Mouse (Mus musculus): ENCODE data around the gene Grik2. TPM values are rescaled to one million over a fixed set of nuclear protein-coding genes. Genes with fewer than 3 reads are reported as not detected.

The Grik2 gene
- polyA plus RNA-seq, 1 experiment from 2014 or later, result 6.1 TPM

- WGBS, result 80% methylated on average over 2 of the region's 2 CpGs
- Histone ChIP-seq H3K9ac (ENCODE audit: low read length) (no peak overlapping the region), H3K4me1 (replicated peaks; ENCODE audit: control insufficient read depth, insufficient read depth, low read length) (no peaks in the 10 kb centered on the region), H3K4me3 (ENCODE audit: low read depth, low read length) (no peak overlapping the region), H3K4me2 (ENCODE audit: low read length) (no peak overlapping the region), H3K36me3 (ENCODE audit: control insufficient read depth, insufficient read depth, low read length) (no peaks in the 10 kb centered on the region), H3K9me3 (ENCODE audit: control insufficient read depth, low read length) (no peaks in the 10 kb centered on the region), H3K27me3 (replicated peaks; ENCODE audit: control insufficient read depth, insufficient read depth, low read length) (no peaks in the 10 kb centered on the region), H3K27ac (ENCODE audit: low read depth) (no peak overlapping the region)
- no peak for DNase-seq (ENCODE audit: low spot score)
- no peak for ATAC-seq (replicated peaks; ENCODE audit: low FRiP score, low TSS enrichment, low read depth)
Observed at GRCm38 (mm10) chr10:49731841-49732240, 56.7 kb downstream of the Grik2 start.

GRCm38 (mm10) chr10:49723706-49724105 lies 64.9 kb downstream of the Grik2 start:
- Histone ChIP-seq H3K27ac (ENCODE audit: low read depth) (no peak overlapping the region), H3K27me3 (replicated peaks; ENCODE audit: control insufficient read depth, insufficient read depth, low read length) (no peaks in the 10 kb centered on the region), H3K4me1 (replicated peaks; ENCODE audit: control insufficient read depth, insufficient read depth, low read length) (no peaks in the 10 kb centered on the region), H3K4me3 (ENCODE audit: low read depth, low read length) (no peak overlapping the region), H3K4me2 (ENCODE audit: low read length) (no peak overlapping the region), H3K9ac (ENCODE audit: low read length) (no peak overlapping the region), H3K9me3 (ENCODE audit: control insufficient read depth, low read length) (no peaks in the 10 kb centered on the region), H3K36me3 (ENCODE audit: control insufficient read depth, insufficient read depth, low read length) (no peaks in the 10 kb centered on the region)
- DNase-seq (ENCODE audit: low spot score) (no peak), ATAC-seq (replicated peaks; ENCODE audit: low FRiP score, low TSS enrichment, low read depth) (no peak)
- 83% methylated on average over 2 of the region's 2 CpGs for WGBS

- WGBS, result 64% methylated on average over 5 of the region's 5 CpGs
- H3K36me3 ChIP-seq (ENCODE audit: control insufficient read depth, insufficient read depth, low read length), result no peaks in the 10 kb centered on the region
- ATAC-seq (replicated peaks; ENCODE audit: low FRiP score, low TSS enrichment, low read depth), result no peak
Observed at GRCm38 (mm10) chr10:49716856-49717255, 71.7 kb downstream of the Grik2 start.

GRCm38 (mm10) chr10:49709748-49710147 lies 78.8 kb downstream of the Grik2 start:
- Histone ChIP-seq H3K4me2 (ENCODE audit: low read length) (no peak overlapping the region), H3K27ac (ENCODE audit: low read depth) (no peak overlapping the region), H3K4me3 (ENCODE audit: low read depth, low read length) (no peak overlapping the region), H3K4me1 (replicated peaks; ENCODE audit: control insufficient read depth, insufficient read depth, low read length) (no peaks in the 10 kb centered on the region), H3K9ac (ENCODE audit: low read length) (no peak overlapping the region), H3K9me3 (ENCODE audit: control insufficient read depth, low read length) (no peaks in the 10 kb centered on the region), H3K36me3 (ENCODE audit: control insufficient read depth, insufficient read depth, low read length) (no peaks in the 10 kb centered on the region), H3K27me3 (replicated peaks; ENCODE audit: control insufficient read depth, insufficient read depth, low read length) (no peaks in the 10 kb centered on the region)
- ATAC-seq (replicated peaks; ENCODE audit: low FRiP score, low TSS enrichment, low read depth), result no peak
- 92% methylated on average over 3 of the region's 3 CpGs for WGBS
- DNase-seq (ENCODE audit: low spot score), result no peak

More at GRCm38 (mm10) chr10:49716856-49717255, 71.7 kb downstream of the Grik2 start:
- Histone ChIP-seq H3K4me2 (ENCODE audit: low read length) (no peak overlapping the region), H3K9me3 (ENCODE audit: control insufficient read depth, low read length) (no peaks in the 10 kb centered on the region), H3K4me1 (replicated peaks; ENCODE audit: control insufficient read depth, insufficient read depth, low read length) (no peaks in the 10 kb centered on the region), H3K4me3 (ENCODE audit: low read depth, low read length) (no peak overlapping the region), H3K27me3 (replicated peaks; ENCODE audit: control insufficient read depth, insufficient read depth, low read length) (no peaks in the 10 kb centered on the region), H3K9ac (ENCODE audit: low read length) (no peak overlapping the region), H3K27ac (ENCODE audit: low read depth) (no peak overlapping the region)
- no peak for DNase-seq (ENCODE audit: low spot score)

GRCm38 (mm10) chr10:49704446-49704845 lies 84.1 kb downstream of the Grik2 start:
- Histone ChIP-seq H3K36me3 (ENCODE audit: control insufficient read depth, insufficient read depth, low read length) (no peaks in the 10 kb centered on the region), H3K4me2 (ENCODE audit: low read length) (no peak overlapping the region), H3K9me3 (ENCODE audit: control insufficient read depth, low read length) (no peaks in the 10 kb centered on the region), H3K4me3 (ENCODE audit: low read depth, low read length) (no peak overlapping the region), H3K9ac (ENCODE audit: low read length) (no peak overlapping the region), H3K4me1 (replicated peaks; ENCODE audit: control insufficient read depth, insufficient read depth, low read length) (no peaks in the 10 kb centered on the region), H3K27me3 (replicated peaks; ENCODE audit: control insufficient read depth, insufficient read depth, low read length) (no peaks in the 10 kb centered on the region), H3K27ac (ENCODE audit: low read depth) (no peak overlapping the region)
- DNase-seq (ENCODE audit: low spot score) (no peak), ATAC-seq (replicated peaks; ENCODE audit: low FRiP score, low TSS enrichment, low read depth) (no peak)
- 91% methylated on average over 8 of the region's 8 CpGs for WGBS

- ATAC-seq (replicated peaks; ENCODE audit: low FRiP score, low TSS enrichment, low read depth) (no peak), DNase-seq (ENCODE audit: low spot score) (no peak)
- Histone ChIP-seq H3K36me3 (ENCODE audit: control insufficient read depth, insufficient read depth, low read length) (no peaks in the 10 kb centered on the region), H3K9me3 (ENCODE audit: control insufficient read depth, low read length) (no peaks in the 10 kb centered on the region), H3K27me3 (replicated peaks; ENCODE audit: control insufficient read depth, insufficient read depth, low read length) (no peaks in the 10 kb centered on the region), H3K4me3 (ENCODE audit: low read depth, low read length) (no peak overlapping the region), H3K4me1 (replicated peaks; ENCODE audit: control insufficient read depth, insufficient read depth, low read length) (no peaks in the 10 kb centered on the region), H3K4me2 (ENCODE audit: low read length) (no peak overlapping the region), H3K9ac (ENCODE audit: low read length) (no peak overlapping the region), H3K27ac (ENCODE audit: low read depth) (no peak overlapping the region)
- WGBS, result 73% methylated on average over 1 of the region's 1 CpGs
Observed at GRCm38 (mm10) chr10:49652320-49652719, 136.2 kb downstream of the Grik2 start.

GRCm38 (mm10) chr10:49647116-49647515 lies 141.4 kb downstream of the Grik2 start:
- no peaks in the 10 kb centered on the region for H3K4me1 ChIP-seq (replicated peaks; ENCODE audit: control insufficient read depth, insufficient read depth, low read length)
- no peak overlapping the region for H3K4me3 ChIP-seq (ENCODE audit: low read depth, low read length)
- no peaks in the 10 kb centered on the region for H3K36me3 ChIP-seq (ENCODE audit: control insufficient read depth, insufficient read depth, low read length)
- 91% methylated on average over 2 of the region's 2 CpGs for WGBS
- no peak overlapping the region for H3K9ac ChIP-seq (ENCODE audit: low read length)
- ATAC-seq (replicated peaks; ENCODE audit: low FRiP score, low TSS enrichment, low read depth), result no peak
- H3K27me3 ChIP-seq (replicated peaks; ENCODE audit: control insufficient read depth, insufficient read depth, low read length), result no peaks in the 10 kb centered on the region
- no peaks in the 10 kb centered on the region for H3K9me3 ChIP-seq (ENCODE audit: control insufficient read depth, low read length)
- H3K27ac ChIP-seq (ENCODE audit: low read depth), result no peak overlapping the region
- DNase-seq (ENCODE audit: low spot score), result no peak
- H3K4me2 ChIP-seq (ENCODE audit: low read length), result no peak overlapping the region

- Histone ChIP-seq H3K4me2 (ENCODE audit: low read length) (no peak overlapping the region), H3K36me3 (ENCODE audit: control insufficient read depth, insufficient read depth, low read length) (no peaks in the 10 kb centered on the region), H3K27ac (ENCODE audit: low read depth) (no peak overlapping the region), H3K27me3 (replicated peaks; ENCODE audit: control insufficient read depth, insufficient read depth, low read length) (no peaks in the 10 kb centered on the region), H3K9me3 (ENCODE audit: control insufficient read depth, low read length) (no peaks in the 10 kb centered on the region), H3K9ac (ENCODE audit: low read length) (no peak overlapping the region), H3K4me1 (replicated peaks; ENCODE audit: control insufficient read depth, insufficient read depth, low read length) (no peaks in the 10 kb centered on the region), H3K4me3 (ENCODE audit: low read depth, low read length) (no peak overlapping the region)
- WGBS, result 79% methylated on average over 2 of the region's 2 CpGs
- ATAC-seq (replicated peaks; ENCODE audit: low FRiP score, low TSS enrichment, low read depth) (no peak), DNase-seq (ENCODE audit: low spot score) (no peak)
Observed at GRCm38 (mm10) chr10:49639901-49640300, 148.7 kb downstream of the Grik2 start.

GRCm38 (mm10) chr10:49623951-49624350 lies 164.6 kb downstream of the Grik2 start:
- no peak for DNase-seq (ENCODE audit: low spot score)
- Histone ChIP-seq H3K36me3 (ENCODE audit: control insufficient read depth, insufficient read depth, low read length) (no peaks in the 10 kb centered on the region), H3K9ac (ENCODE audit: low read length) (no peak overlapping the region), H3K4me1 (replicated peaks; ENCODE audit: control insufficient read depth, insufficient read depth, low read length) (no peaks in the 10 kb centered on the region), H3K27ac (ENCODE audit: low read depth) (no peak overlapping the region), H3K27me3 (replicated peaks; ENCODE audit: control insufficient read depth, insufficient read depth, low read length) (no peaks in the 10 kb centered on the region), H3K4me2 (ENCODE audit: low read length) (no peak overlapping the region), H3K9me3 (ENCODE audit: control insufficient read depth, low read length) (no peaks in the 10 kb centered on the region), H3K4me3 (ENCODE audit: low read depth, low read length) (no peak overlapping the region)
- ATAC-seq (replicated peaks; ENCODE audit: low FRiP score, low TSS enrichment, low read depth), result no peak
- 78% methylated on average over 3 of the region's 3 CpGs for WGBS

Measured in intestine, embryonic 14.5 days (tissue).